Mouse (Mus musculus) testis, postnatal 14 days (tissue): ENCODE data around the gene Gm20538.

Experiments used
- DNase-seq: peaks from one replicate; pipeline ENCODE4 v3.0.0; 2021; ENCODE audit warnings: low spot score

The Gm20538 gene

GRCm38 (mm10) chr19:44530018-44530417 is 22.6 kb downstream of the Gm20538 start:
- DNase-seq: no peak

- no peak for DNase-seq
Measured at GRCm38 (mm10) chr19:44525551-44526205, 27.0 kb downstream of the Gm20538 start.

- peak; percentile 60 for DNase-seq
Measured at GRCm38 (mm10) chr19:44519152-44519551, 33.5 kb downstream of the Gm20538 start.

- no peak for DNase-seq
Measured at GRCm38 (mm10) chr19:44517996-44518768, 34.4 kb downstream of the Gm20538 start.

- DNase-seq: no peak
Measured at GRCm38 (mm10) chr19:44515769-44516168, 36.9 kb downstream of the Gm20538 start.

GRCm38 (mm10) chr19:44514521-44515451 is 37.8 kb downstream of the Gm20538 start:
- DNase-seq: no peak

GRCm38 (mm10) chr19:44513921-44514482 is 38.6 kb downstream of the Gm20538 start:
- DNase-seq: no peak

GRCm38 (mm10) chr19:44513054-44513833 is 39.4 kb downstream of the Gm20538 start:
- DNase-seq: no peak

- no peak for DNase-seq
Measured at GRCm38 (mm10) chr19:44512601-44513000, 40.0 kb downstream of the Gm20538 start.

GRCm38 (mm10) chr19:44511451-44512231 is 41.0 kb downstream of the Gm20538 start:
- no peak for DNase-seq

GRCm38 (mm10) chr19:44510534-44511175 is 42.0 kb downstream of the Gm20538 start:
- DNase-seq: no peak

GRCm38 (mm10) chr19:44502741-44503140 is 49.9 kb downstream of the Gm20538 start:
- no peak for DNase-seq

- no peak for DNase-seq
Measured at GRCm38 (mm10) chr19:44501925-44502324, 50.7 kb downstream of the Gm20538 start.

GRCm38 (mm10) chr19:44500240-44500639 is 52.4 kb downstream of the Gm20538 start:
- no peak for DNase-seq

- no peak for DNase-seq
Measured at GRCm38 (mm10) chr19:44498936-44499335, 53.7 kb downstream of the Gm20538 start.

GRCm38 (mm10) chr19:44496941-44497340 is 55.7 kb downstream of the Gm20538 start:
- DNase-seq: no peak

GRCm38 (mm10) chr19:44496511-44496910 is 56.1 kb downstream of the Gm20538 start:
- no peak for DNase-seq
